Comparison of ENCODE assay signal across 10 mouse cellular contexts in the genomic region with DNA sequence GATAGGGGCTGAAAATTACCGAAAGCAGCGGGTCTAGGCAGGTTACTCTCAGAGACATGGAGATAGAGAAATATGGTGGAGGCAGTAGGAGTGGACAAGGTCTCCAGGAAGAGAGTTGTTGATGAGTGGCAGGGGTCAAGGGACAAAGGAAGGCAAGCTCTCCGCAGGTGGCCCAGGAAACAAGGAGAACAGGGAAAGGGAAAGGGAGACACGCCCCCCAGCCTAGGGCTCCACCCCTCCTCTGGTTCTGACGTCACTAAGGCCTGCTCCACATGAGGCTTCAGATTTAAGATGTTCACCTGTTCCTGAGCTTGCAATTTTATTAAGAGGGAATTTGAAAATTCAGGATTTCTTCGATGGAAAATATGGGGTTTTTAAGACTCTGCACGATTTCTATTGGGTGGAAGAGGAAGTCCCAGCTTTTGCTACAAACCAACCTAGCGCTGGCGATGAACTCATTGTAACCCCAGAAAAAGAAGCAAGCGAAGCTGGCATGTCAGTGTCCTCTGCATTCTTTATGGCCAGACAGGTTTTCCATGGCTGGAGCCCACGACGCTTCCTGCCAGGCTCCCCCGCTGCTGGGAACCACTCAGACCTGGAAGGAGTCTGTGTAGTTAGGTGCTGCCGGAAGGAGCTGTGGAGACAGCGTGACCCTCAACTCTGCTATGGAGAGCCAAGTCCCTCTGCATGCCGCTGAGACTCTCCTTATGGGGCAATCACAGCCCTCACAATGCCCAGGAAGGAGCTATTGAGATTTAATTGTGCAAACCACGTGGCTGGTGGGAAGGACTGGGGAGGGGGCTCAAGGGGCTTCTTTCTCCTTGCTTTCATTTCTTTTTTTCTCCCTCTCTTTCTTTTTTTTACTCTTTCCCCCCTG.
DNase-seq lines count a peak whose midpoint lies in the region; ATAC-seq lines count a peak whose summit lies in the region.
"Had no signal": no experiment of that assay in that cellular context is flagged by ENCODE, and none has a peak within 500 bp of the region (broad histone marks: within the 10 kb centered on the region; RNA-seq: fewer than 3 reads in every experiment).

No protein-coding gene starts in this region.

- H3K9ac ChIP-seq in kidney, embryonic 15.5 days = no peak overlapping the region
- H3K9ac ChIP-seq in embryonic facial prominence, embryonic 11.5 days (replicated peaks; ENCODE audit: low read length) = peak overlapping the region; percentile 10; the same call in 1 of the 2 replicates
- H3K9ac ChIP-seq in intestine, embryonic 16.5 days (ENCODE audit: low read depth, low read length) = no peak overlapping the region
- H3K9ac ChIP-seq: liver, embryonic 12.5 days had no signal

- peak overlapping the region; percentile 39 for H3K4me2 ChIP-seq in kidney, embryonic 15.5 days
- H3K4me2 ChIP-seq in embryonic facial prominence, embryonic 11.5 days (ENCODE audit: low read depth, low read length) = 0 out of 2 replicates have a peak overlapping the region, but pooled peaks have one; percentile 7
- 0 out of 2 replicates have a peak overlapping the region, but pooled peaks have one; percentile 5 for H3K4me2 ChIP-seq in intestine, embryonic 16.5 days (ENCODE audit: low read depth, low read length)

- peaks cover 20% of the 10 kb centered on the region for H3K4me1 ChIP-seq in kidney, embryonic 15.5 days
- H3K4me1 ChIP-seq in embryonic facial prominence, embryonic 11.5 days (ENCODE audit: control insufficient read depth, insufficient read depth, low read length) = no peaks in the 10 kb centered on the region
- H3K4me1 ChIP-seq in intestine, embryonic 16.5 days (ENCODE audit: control insufficient read depth, insufficient read depth, low read length) = peaks cover 9% of the 10 kb centered on the region
- H3K4me1 ChIP-seq: liver, embryonic 12.5 days had no signal

- H3K9me3 ChIP-seq in kidney, embryonic 15.5 days (replicated peaks) = no peaks in the 10 kb centered on the region
- no peaks in the 10 kb centered on the region for H3K9me3 ChIP-seq in embryonic facial prominence, embryonic 11.5 days (replicated peaks; ENCODE audit: control insufficient read depth, low read length)
- no peaks in the 10 kb centered on the region for H3K9me3 ChIP-seq in intestine, embryonic 16.5 days (ENCODE audit: control insufficient read depth, low read length)
- H3K9me3 ChIP-seq: liver, embryonic 12.5 days had no signal

- 29% methylated on average over 17 of the region's 17 CpGs for WGBS in kidney, embryonic 15.5 days
- 20% methylated on average over 17 of the region's 17 CpGs for WGBS in embryonic facial prominence, embryonic 11.5 days
- WGBS in intestine, embryonic 16.5 days = 45% methylated on average over 17 of the region's 17 CpGs

- H3K27me3 ChIP-seq in kidney, embryonic 15.5 days = peaks cover 12% of the 10 kb centered on the region
- no peaks in the 10 kb centered on the region; the same call in 1 of the 2 replicates for H3K27me3 ChIP-seq in embryonic facial prominence, embryonic 11.5 days (ENCODE audit: control insufficient read depth, insufficient read depth, low read length)
- H3K27me3 ChIP-seq in intestine, embryonic 16.5 days (replicated peaks; ENCODE audit: control insufficient read depth, insufficient read depth, low read length) = no peaks in the 10 kb centered on the region
- H3K27me3 ChIP-seq: liver, embryonic 12.5 days had no signal

- no peak overlapping the region; the same call in 1 of the 2 replicates for H3K4me3 ChIP-seq in kidney, embryonic 15.5 days (replicated peaks)
- H3K4me3 ChIP-seq in embryonic facial prominence, embryonic 11.5 days (ENCODE audit: low read depth, low read length) = no peak overlapping the region
- H3K4me3 ChIP-seq in intestine, embryonic 16.5 days (ENCODE audit: low read length) = no peak overlapping the region
- H3K4me3 ChIP-seq: liver, embryonic 12.5 days had no signal

- peak; percentile 64; the same call in 1 of the 2 replicates for ATAC-seq in kidney, embryonic 15.5 days (replicated peaks; ENCODE audit: low FRiP score)
- peak; percentile 36 for ATAC-seq in embryonic facial prominence, embryonic 11.5 days (replicated peaks; ENCODE audit: insufficient number of reproducible peaks, low FRiP score, low TSS enrichment, low read depth)
- no peak for ATAC-seq in intestine, embryonic 16.5 days
- ATAC-seq: liver, embryonic 12.5 days had no signal

- H3K36me3 ChIP-seq in kidney, embryonic 15.5 days = no peaks in the 10 kb centered on the region
- no peaks in the 10 kb centered on the region for H3K36me3 ChIP-seq in embryonic facial prominence, embryonic 11.5 days (replicated peaks; ENCODE audit: control insufficient read depth, insufficient read depth, low read depth, low read length)
- H3K36me3 ChIP-seq in intestine, embryonic 16.5 days (ENCODE audit: control insufficient read depth, insufficient read depth, low read length) = no peaks in the 10 kb centered on the region
- H3K36me3 ChIP-seq: liver, embryonic 12.5 days had no signal

- no peak overlapping the region for H3K27ac ChIP-seq in kidney, embryonic 15.5 days
- 0 out of 2 replicates have a peak overlapping the region, but pooled peaks have one; percentile 28 for H3K27ac ChIP-seq in embryonic facial prominence, embryonic 11.5 days (replicated peaks; ENCODE audit: low read depth, low read length)
- H3K27ac ChIP-seq in intestine, embryonic 16.5 days (ENCODE audit: low read length) = no peak overlapping the region
- H3K27ac ChIP-seq: liver, embryonic 12.5 days had no signal

- no peak for DNase-seq in kidney, adult 9 months
- peak; percentile 65 for DNase-seq in embryonic facial prominence, embryonic 11.5 days (ENCODE audit: low spot score)
- DNase-seq in retina, embryonic 14.5 days (ENCODE audit: low spot score) = peak; percentile 71
- DNase-seq in adrenal gland, postnatal 25 days = no peak
- no peak for DNase-seq in gastrocnemius, adult 8-10 months (ENCODE audit: low spot score in 2 of 2)
- no peak for DNase-seq in cerebellum, adult 8-10 months
- DNase-seq: gastrocnemius, postnatal 14 days had no signal

Comparison
In these comparisons a context has a peak if more than half of its experiments do, and no peak if none do; other contexts are left out.
1. DNase-seq: peak in embryonic facial prominence, embryonic 11.5 days (single experiment) and retina, embryonic 14.5 days (single experiment); none in kidney, adult 9 months (single experiment), adrenal gland, postnatal 25 days (single experiment), gastrocnemius, adult 8-10 months (0 of 2) and cerebellum, adult 8-10 months (single experiment).
2. Peak in every context shown above with its lines, with median percentiles within 50 percentile points of each other: H3K4me2 ChIP-seq.